Mouse (Mus musculus): ENCODE data around the gene 2900026A02Rik.

DNA sequence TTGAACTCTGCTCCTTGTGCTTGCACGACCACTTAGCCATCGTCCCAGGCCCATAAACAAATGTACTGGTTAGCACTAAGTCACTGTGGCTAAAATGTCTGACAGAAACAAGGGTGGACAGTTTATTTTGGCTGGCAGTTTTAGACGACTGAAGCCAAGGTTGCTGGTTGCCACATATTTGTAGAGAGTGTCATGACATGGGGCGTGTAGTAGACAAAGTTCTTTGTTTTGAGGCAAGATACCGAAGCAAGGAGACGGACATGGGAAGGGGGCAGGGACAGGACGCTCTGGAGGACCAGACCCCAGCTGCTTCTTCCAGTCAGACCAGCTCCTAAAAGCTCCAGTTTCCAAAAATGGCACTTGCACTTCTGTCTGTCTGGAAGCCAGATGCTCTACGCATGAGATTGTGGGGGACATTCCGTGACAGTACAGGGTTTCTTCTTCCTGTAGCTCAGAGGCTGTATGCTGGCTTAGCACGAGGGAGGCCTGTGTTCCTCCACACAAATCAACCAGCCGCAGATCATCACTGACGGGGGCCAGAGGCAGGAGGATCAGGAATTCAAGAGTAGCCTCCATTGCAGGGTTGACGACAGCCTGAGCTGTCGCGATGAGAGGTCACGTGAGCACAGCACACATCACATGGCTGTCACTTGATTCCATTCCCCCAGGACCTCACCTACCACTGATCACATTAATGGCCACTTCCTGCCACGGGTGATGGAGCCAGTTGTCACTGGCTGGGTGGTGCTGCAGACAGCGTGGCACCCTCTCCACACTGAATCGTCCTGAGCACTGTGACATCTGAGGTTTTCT is 138.5 kb downstream of the 2900026A02Rik start:
- TF ChIP-seq EP300 (optimal IDR thresholded peaks at IDR 0.05), result no peak
- TF ChIP-seq CTCF (IDR thresholded peaks at IDR 0.05; ENCODE audit: low read depth), result no peak
